8 mouse cellular contexts compared by ENCODE assay signal in genomic region chr11:23770760-23771506, GRCm38 (mm10). TPM values are rescaled to one million over a fixed set of nuclear protein-coding genes. Genes with fewer than 3 reads are reported as not detected.
DNase-seq lines count a peak whose midpoint lies in the region; ATAC-seq lines count a peak whose summit lies in the region.

Gene Rel, minus strand, starts transcription at chr11:23770970.

- H3K27ac ChIP-seq in embryonic facial prominence, embryonic 15.5 days (replicated peaks), result peak within 1 kb of the TSS; percentile 95
- peak within 1 kb of the TSS; percentile 90 for H3K27ac ChIP-seq in kidney, embryonic 14.5 days (ENCODE audit: low read depth, low read length)
- H3K27ac ChIP-seq in limb, embryonic 15.5 days, result peak within 1 kb of the TSS; percentile 93

- peak within 1 kb of the TSS; percentile 61 for H3K9ac ChIP-seq in embryonic facial prominence, embryonic 15.5 days
- H3K9ac ChIP-seq in kidney, embryonic 14.5 days (ENCODE audit: low read depth, low read length), result peak within 1 kb of the TSS; percentile 73
- H3K9ac ChIP-seq in limb, embryonic 15.5 days, result peak within 1 kb of the TSS; percentile 63

- ATAC-seq in embryonic facial prominence, embryonic 15.5 days (ENCODE audit: insufficient number of reproducible peaks, low FRiP score, low TSS enrichment, low read depth), result peak; percentile 91
- peak; percentile 94 for ATAC-seq in kidney, embryonic 14.5 days (ENCODE audit: low FRiP score, low TSS enrichment)
- peak; percentile 91 for ATAC-seq in limb, embryonic 15.5 days (ENCODE audit: insufficient number of reproducible peaks, low FRiP score, low TSS enrichment, low read depth)

- peak within 1 kb of the TSS; percentile 72 for H3K4me2 ChIP-seq in embryonic facial prominence, embryonic 15.5 days (replicated peaks)
- peak within 1 kb of the TSS; percentile 78 for H3K4me2 ChIP-seq in kidney, embryonic 14.5 days (replicated peaks; ENCODE audit: low read depth, low read length)
- peak within 1 kb of the TSS; percentile 67 for H3K4me2 ChIP-seq in limb, embryonic 15.5 days

- H3K36me3 ChIP-seq in embryonic facial prominence, embryonic 15.5 days, result no peaks in the 10 kb centered on the region
- H3K36me3 ChIP-seq in kidney, embryonic 14.5 days (ENCODE audit: control insufficient read depth, insufficient read depth, low read length), result no peaks in the 10 kb centered on the region
- no peaks in the 10 kb centered on the region for H3K36me3 ChIP-seq in limb, embryonic 15.5 days

- H3K27me3 ChIP-seq in embryonic facial prominence, embryonic 15.5 days, result no peaks in the 10 kb centered on the region
- no peaks in the 10 kb centered on the region for H3K27me3 ChIP-seq in kidney, embryonic 14.5 days (ENCODE audit: control insufficient read depth, insufficient read depth, low read length)
- no peaks in the 10 kb centered on the region for H3K27me3 ChIP-seq in limb, embryonic 15.5 days

- H3K4me3 ChIP-seq in embryonic facial prominence, embryonic 15.5 days (replicated peaks), result peak within 1 kb of the TSS; percentile 86
- H3K4me3 ChIP-seq in kidney, embryonic 14.5 days (ENCODE audit: low read length), result peak within 1 kb of the TSS; percentile 74
- H3K4me3 ChIP-seq in limb, embryonic 15.5 days, result peak within 1 kb of the TSS; percentile 65

- H3K9me3 ChIP-seq in embryonic facial prominence, embryonic 15.5 days (replicated peaks), result no peaks in the 10 kb centered on the region
- no peaks in the 10 kb centered on the region for H3K9me3 ChIP-seq in kidney, embryonic 14.5 days (ENCODE audit: control insufficient read depth, low read length)
- no peaks in the 10 kb centered on the region for H3K9me3 ChIP-seq in limb, embryonic 15.5 days

- H3K4me1 ChIP-seq in embryonic facial prominence, embryonic 15.5 days, result 0 out of 2 replicates have a peak, but pooled peaks cover 3% of the 10 kb centered on the region
- 0 out of 2 replicates have a peak, but pooled peaks cover 3% of the 10 kb centered on the region for H3K4me1 ChIP-seq in kidney, embryonic 14.5 days (ENCODE audit: control insufficient read depth, insufficient read depth, low read length)
- no peaks in the 10 kb centered on the region for H3K4me1 ChIP-seq in limb, embryonic 15.5 days

- WGBS in embryonic facial prominence, embryonic 15.5 days, result under 1% methylated on average over 83 of the region's 88 CpGs
- WGBS in kidney, embryonic 14.5 days, result under 1% methylated on average over 72 of the region's 88 CpGs
- WGBS in limb, embryonic 15.5 days, result under 1% methylated on average over 84 of the region's 88 CpGs

- DNase-seq in 3T3-L1 (ENCODE audit: low read depth, low spot score), result peak; percentile 95
- DNase-seq in adrenal gland, postnatal 4 days (ENCODE audit: low spot score in 2 of 2), result peak; percentile 81
- peak; percentile 95 for DNase-seq in heart, adult 9 months (ENCODE audit: low spot score in 2 of 2)
- peak; percentile 73 to 91 for DNase-seq in monocyte, adult 2 months (ENCODE audit: low read depth in 1 of 2, low spot score in 2 of 2)
- peak; percentile 92 for DNase-seq in spleen, postnatal 36 days (ENCODE audit: low spot score in 2 of 2)

RNA-seq across cellular contexts. Expression of gene Rel, which starts in this region (rescaled TPM):
- 1 to 10 TPM; 5.2 to 5.8 TPM for total RNA-seq in adrenal gland, postnatal 4 days (2021)
- polyA plus RNA-seq in embryonic facial prominence, embryonic 15.5 days (2015; fragmentation: Nextera tagmentation; extraction: Ambion mirVana), result 1.3 and 1.5 TPM in 2 replicates
- polyA plus RNA-seq in kidney, embryonic 14.5 days (2014; fragmentation: Nextera tagmentation; extraction: Ambion mirVana), result 0.90 and 1.1 TPM in 2 replicates
- polyA plus RNA-seq in limb, embryonic 15.5 days (2015; fragmentation: Nextera tagmentation; extraction: Ambion mirVana), result 1.4 and 1.5 TPM in 2 replicates

Comparison
In these comparisons a context has a peak if more than half of its experiments do, and no peak if none do; other contexts are left out.
1. Peak in every context shown above with its lines: DNase-seq, ATAC-seq, H3K4me3 ChIP-seq and H3K27ac ChIP-seq.